Mouse (Mus musculus) adipocyte (in vitro differentiated cells): Measurements from ENCODE around the gene Itfg2.
"Not testable (repeated sequence)": the region's sequence is repeated elsewhere in the genome, so short reads cannot be mapped to it uniquely, and the experiment has no call there.

Experiments
- DNase-seq: peaks from one replicate; pipeline ENCODE4 v3.0.0-alpha.2; 2016; ENCODE audit warnings: low spot score

Itfg2 gene

GRCm38 (mm10) chr6:128383752-128384151 is 41.0 kb downstream of the Itfg2 start:
- no peak for DNase-seq

- no peak for DNase-seq
Observed at GRCm38 (mm10) chr6:128381254-128381653, 43.5 kb downstream of the Itfg2 start.

GRCm38 (mm10) chr6:128380594-128381167 is 44.0 kb downstream of the Itfg2 start:
- DNase-seq: not testable (repeated sequence)

- no peak for DNase-seq
Observed at GRCm38 (mm10) chr6:128379636-128380035, 45.1 kb downstream of the Itfg2 start.

- no peak for DNase-seq
Observed at GRCm38 (mm10) chr6:128376371-128377085, 48.2 kb downstream of the Itfg2 start.

GRCm38 (mm10) chr6:128375192-128375591 is 49.5 kb downstream of the Itfg2 start, which contains the start of the genes Tex52 and Gm44596:
TSS of gene Tex52 (plus strand) at chr6:128375456.
TSS of gene Gm44596 (plus strand) at chr6:128375503.
- no peak for DNase-seq

- no peak for DNase-seq
Observed at GRCm38 (mm10) chr6:128370040-128370439, 54.7 kb downstream of the Itfg2 start.

GRCm38 (mm10) chr6:128366466-128366865 is 58.3 kb downstream of the Itfg2 start:
- no peak for DNase-seq

- DNase-seq: peak; percentile 30
Observed at GRCm38 (mm10) chr6:128364721-128365120, 60.0 kb downstream of the Itfg2 start.

GRCm38 (mm10) chr6:128363007-128363825 is 61.5 kb downstream of the Itfg2 start:
- peak; percentile 42 for DNase-seq

- peak; percentile 84 for DNase-seq
Observed at GRCm38 (mm10) chr6:128362381-128363006, 62.2 kb downstream of the Itfg2 start, which contains the start of the genes Rhno1 and Foxm1. TSS of gene Rhno1 (minus strand) at chr6:128362911. TSS of gene Foxm1 (plus strand) at chr6:128362967.

- peak; percentile 42 for DNase-seq
Observed at GRCm38 (mm10) chr6:128361901-128362300, 62.8 kb downstream of the Itfg2 start.
